In genomic region chr2:118110225-118110915, GRCm38 (mm10) we compare ENCODE assay signal across 8 mouse cellular contexts. TPM values are rescaled to one million over a fixed set of nuclear protein-coding genes. Genes with fewer than 3 reads are reported as not detected.
DNase-seq lines count a peak whose midpoint lies in the region; ATAC-seq and TF ChIP-seq lines count a peak whose summit lies in the region.

No protein-coding gene starts in this region.

- DNase-seq in left cerebral cortex, postnatal 25 days (ENCODE audit: low spot score in 2 of 2): peak; percentile 15 to 20
- no peak for DNase-seq in left cerebral cortex, adult 18-20 months (ENCODE audit: low spot score in 2 of 2)
- DNase-seq in brain, adult 2 months (ENCODE audit: low read depth, low spot score): peak; percentile 13
- peak; percentile 60 for DNase-seq in gastrocnemius, adult 2 months
- no peak for DNase-seq in MN1 (ENCODE audit: low spot score)

- H3K27me3 ChIP-seq in hindbrain, embryonic 16.5 days (replicated peaks; ENCODE audit: control insufficient read depth, insufficient read depth, low read length): peaks cover 3% of the 10 kb centered on the region; the same call in 1 of the 2 replicates
- H3K27me3 ChIP-seq in lung, embryonic 16.5 days (ENCODE audit: control insufficient read depth, insufficient read depth, low read depth, low read length): no peaks in the 10 kb centered on the region
- no peaks in the 10 kb centered on the region for H3K27me3 ChIP-seq in small intestine, adult 2 months (ENCODE audit: control insufficient read depth, insufficient read depth, low read length)

- peak overlapping the region; percentile 56 for H3K9ac ChIP-seq in hindbrain, embryonic 16.5 days (ENCODE audit: low read depth, low read length)
- peak overlapping the region; percentile 57 for H3K9ac ChIP-seq in lung, embryonic 16.5 days (ENCODE audit: low read length)

- peak overlapping the region; percentile 86 for H3K27ac ChIP-seq in gastrocnemius, adult 2 months
- H3K27ac ChIP-seq in hindbrain, embryonic 16.5 days (ENCODE audit: low read depth, low read length): no peak overlapping the region
- peak overlapping the region; percentile 94 for H3K27ac ChIP-seq in lung, embryonic 16.5 days (ENCODE audit: low read length)
- peak overlapping the region; percentile 31 for H3K27ac ChIP-seq in small intestine, adult 2 months (ENCODE audit: insufficient read depth, low read depth, low read length)

- H3K9me3 ChIP-seq in hindbrain, embryonic 16.5 days (ENCODE audit: control insufficient read depth, low read length): no peaks in the 10 kb centered on the region
- no peaks in the 10 kb centered on the region for H3K9me3 ChIP-seq in lung, embryonic 16.5 days (ENCODE audit: control insufficient read depth, low read length)

- H3K4me2 ChIP-seq in hindbrain, embryonic 16.5 days (ENCODE audit: low read length): peak overlapping the region; percentile 77
- peak overlapping the region; percentile 84 for H3K4me2 ChIP-seq in lung, embryonic 16.5 days (ENCODE audit: low read depth, low read length)

- no peaks in the 10 kb centered on the region for H3K36me3 ChIP-seq in hindbrain, embryonic 16.5 days (ENCODE audit: control insufficient read depth, insufficient read depth, low read length)
- peaks cover 4% of the 10 kb centered on the region for H3K36me3 ChIP-seq in lung, embryonic 16.5 days (ENCODE audit: control insufficient read depth, insufficient read depth, low read length)
- no peaks in the 10 kb centered on the region for H3K36me3 ChIP-seq in small intestine, adult 2 months (ENCODE audit: control insufficient read depth, insufficient read depth, low read length)

- intact Hi-C loops in left cerebral cortex, postnatal 25 days (cut with DNase I): loop anchor here (5.0 kb wide), 3 partner anchors 137 to 658 kb away; no protein-coding TSS in a partner anchor
- intact Hi-C loops in gastrocnemius, adult 2 months (cut with DNase I): loop anchor here (2.0 kb wide), 1 partner anchor 330 kb away; no protein-coding TSS in a partner anchor

- no peak for TF ChIP-seq POLR2A in small intestine, adult 2 months (IDR thresholded peaks at IDR 0.05; ENCODE audit: low read depth, low read length)

- H3K4me3 ChIP-seq in gastrocnemius, adult 2 months: peak overlapping the region; percentile 78
- H3K4me3 ChIP-seq in hindbrain, embryonic 16.5 days (ENCODE audit: low read length): peak overlapping the region; percentile 59
- peak overlapping the region; percentile 59 for H3K4me3 ChIP-seq in lung, embryonic 16.5 days (ENCODE audit: low read length)
- H3K4me3 ChIP-seq in small intestine, adult 2 months (ENCODE audit: low read depth, low read length): no peak overlapping the region; the same call in 1 of the 2 replicates

- ATAC-seq in hindbrain, embryonic 16.5 days: no peak; the same call in 1 of the 2 replicates
- peak; percentile 20 for ATAC-seq in lung, embryonic 16.5 days (ENCODE audit: low read depth)

- WGBS in hindbrain, embryonic 16.5 days: 37% methylated on average over 17 of the region's 17 CpGs
- WGBS in lung, embryonic 16.5 days: 14% methylated on average over 17 of the region's 17 CpGs
- WGBS in small intestine, adult 2 months: 15% methylated on average over 17 of the region's 17 CpGs

- peaks cover 8% of the 10 kb centered on the region for H3K4me1 ChIP-seq in hindbrain, embryonic 16.5 days (ENCODE audit: control insufficient read depth, insufficient read depth, low read depth, low read length)
- H3K4me1 ChIP-seq in lung, embryonic 16.5 days (replicated peaks; ENCODE audit: control insufficient read depth, insufficient read depth, low read length): peaks cover 17% of the 10 kb centered on the region
- H3K4me1 ChIP-seq in small intestine, adult 2 months (ENCODE audit: control insufficient read depth, insufficient read depth, insufficient read length, low read length): peaks cover 10% of the 10 kb centered on the region; the same call in 1 of the 2 replicates

- no peak for TF ChIP-seq CTCF in gastrocnemius, adult 2 months (IDR thresholded peaks at IDR 0.05)
- no peak for TF ChIP-seq CTCF in small intestine, adult 2 months (IDR thresholded peaks at IDR 0.05; ENCODE audit: extremely low read depth, insufficient read length, insufficient replicate concordance, low read depth, low read length)

RNA-seq across cellular contexts. Expression of gene Thbs1, which starts 1.3 kb away (rescaled TPM):
- total RNA-seq in left cerebral cortex, postnatal 25 days (2021): 1 to 10 TPM; 2.0 to 2.2 TPM
- 1 to 10 TPM; 2.4 to 3.1 TPM for total RNA-seq in left cerebral cortex, adult 18-20 months (2021)
- total RNA-seq in gastrocnemius, adult 2 months (2021): 10 to 100 TPM in 1 of 2 experiments, 1 to 10 TPM in 1; 6.1 to 19.3 TPM
- polyA plus RNA-seq in hindbrain, embryonic 16.5 days (2015; fragmentation: Nextera tagmentation; extraction: Ambion mirVana): 6.2 and 8.9 TPM in 2 replicates
- 160 and 190 TPM in 2 replicates for polyA plus RNA-seq in lung, embryonic 16.5 days (2015; fragmentation: Nextera tagmentation; extraction: Ambion mirVana)
- 9.4 and 9.8 TPM in 2 replicates for polyA plus RNA-seq in small intestine, adult 2 months (2012; rRNA removed)

Comparison
In these comparisons a context has a peak if more than half of its experiments do, and no peak if none do; other contexts are left out.
1. DNase-seq: peak in left cerebral cortex, postnatal 25 days (2 of 2), brain, adult 2 months (single experiment) and gastrocnemius, adult 2 months (single experiment); none in left cerebral cortex, adult 18-20 months (0 of 2) and MN1 (single experiment).